Mouse (Mus musculus) frontal cortex, adult (tissue): ENCODE measurements around the gene Vrk1.

Experiments used
- ATAC-seq: cut with Nextera tagmentation; 2 replicates; pipeline ENCODE4 v1.9.2; 2017; ENCODE audit warnings: mild to moderate bottlenecking, moderate library complexity, mixed read lengths; ENCODE audit not compliant: low TSS enrichment

Gene Vrk1

DNA sequence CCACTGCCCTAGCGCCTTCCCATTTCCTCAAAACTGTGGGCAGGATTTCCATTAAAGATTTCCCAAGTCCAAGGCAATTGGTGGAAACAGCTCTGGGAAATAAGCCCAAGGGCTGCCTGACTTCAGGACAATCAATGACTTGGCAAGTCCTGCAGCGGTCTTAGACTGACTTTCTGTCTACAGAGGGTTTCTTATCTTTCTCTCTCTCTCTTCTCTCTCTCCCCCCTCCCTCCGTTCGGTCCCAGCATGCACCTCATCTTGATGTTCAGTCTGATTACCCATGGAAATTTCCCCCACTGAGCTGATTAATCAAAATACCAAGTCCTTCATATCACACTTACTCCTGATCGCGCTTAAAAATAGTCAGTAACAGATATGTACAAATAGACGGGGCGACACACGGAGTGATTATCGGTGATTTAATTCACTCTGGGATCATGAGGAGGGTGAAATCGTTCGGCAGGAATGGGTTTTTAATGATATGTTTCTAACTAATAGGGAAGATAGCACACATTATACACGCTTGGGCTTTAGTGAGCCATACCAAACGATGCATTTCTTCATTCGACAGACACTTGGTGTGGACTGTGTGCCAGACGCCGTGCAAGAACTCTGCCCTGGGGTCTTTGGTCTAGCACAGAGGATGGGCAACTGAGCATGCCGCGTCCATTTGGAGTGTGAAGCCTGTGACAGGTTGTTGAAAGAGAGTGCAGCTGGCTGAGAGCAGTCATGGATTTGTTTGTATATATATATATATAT, 12.8 kb upstream of the Vrk1 start:
- ATAC-seq, result no peak

- peak; percentile 73; the same call in 1 of the 2 replicates for ATAC-seq
Measured at GRCm38 (mm10) chr12:106001775-106002174, 8.3 kb upstream of the Vrk1 start.

DNA sequence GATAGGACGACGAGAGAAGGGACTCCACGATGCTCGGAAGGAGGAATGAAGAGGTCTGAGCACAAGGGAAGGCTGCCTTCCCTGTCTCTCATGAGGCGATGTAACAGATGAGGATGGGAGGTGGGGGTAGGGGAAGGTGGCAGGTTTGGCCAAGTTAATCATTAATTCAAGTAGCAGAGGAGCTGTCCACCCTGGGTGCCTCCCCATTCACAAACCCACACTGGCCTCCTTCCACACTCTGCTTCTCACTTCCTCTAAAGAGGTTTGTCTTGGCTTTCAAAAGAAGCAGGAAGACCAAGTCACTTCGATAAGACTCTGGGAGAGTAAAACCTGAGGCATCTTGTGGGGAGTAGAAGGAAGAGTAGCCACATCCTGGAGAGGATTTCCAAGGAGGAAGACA, 5.3 kb upstream of the Vrk1 start:
- ATAC-seq, result no peak

GRCm38 (mm10) chr12:106006218-106006617, 3.8 kb upstream of the Vrk1 start:
- ATAC-seq, result no peak

DNA sequence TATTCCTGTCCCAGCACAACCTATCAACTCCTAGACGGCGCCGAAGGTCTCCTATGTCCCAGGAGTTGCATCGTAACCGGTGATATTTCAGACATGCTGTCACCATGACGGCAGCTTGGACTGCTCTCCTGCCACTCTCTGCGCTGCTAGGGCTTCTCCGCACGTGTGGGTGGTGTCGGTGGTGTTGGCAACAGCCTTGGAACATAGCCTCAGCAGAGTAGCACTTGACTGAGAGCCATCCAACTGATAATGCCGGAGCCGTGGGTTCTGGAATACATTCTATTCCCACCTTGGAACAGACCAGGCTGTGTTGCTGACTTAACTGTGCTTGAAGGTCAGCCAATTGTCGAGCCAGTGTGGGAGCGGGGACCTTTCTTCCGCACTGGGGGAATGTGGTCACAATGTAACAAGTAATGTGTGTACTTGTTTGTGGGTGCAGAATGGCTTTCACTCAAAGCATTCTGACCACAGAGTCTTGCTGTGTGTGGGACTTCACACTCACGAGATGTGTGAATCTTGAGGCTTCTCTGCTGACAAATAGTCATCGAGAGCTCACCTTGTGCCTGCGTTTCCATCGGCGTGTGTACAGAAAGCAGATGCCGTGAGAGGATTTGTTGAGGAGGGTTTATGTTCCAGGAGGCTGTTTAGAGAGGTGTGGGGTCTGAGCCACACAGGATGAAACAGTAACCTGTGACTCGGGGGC, 1.5 kb upstream of the Vrk1 start:
- ATAC-seq, result peak; percentile 58

DNA sequence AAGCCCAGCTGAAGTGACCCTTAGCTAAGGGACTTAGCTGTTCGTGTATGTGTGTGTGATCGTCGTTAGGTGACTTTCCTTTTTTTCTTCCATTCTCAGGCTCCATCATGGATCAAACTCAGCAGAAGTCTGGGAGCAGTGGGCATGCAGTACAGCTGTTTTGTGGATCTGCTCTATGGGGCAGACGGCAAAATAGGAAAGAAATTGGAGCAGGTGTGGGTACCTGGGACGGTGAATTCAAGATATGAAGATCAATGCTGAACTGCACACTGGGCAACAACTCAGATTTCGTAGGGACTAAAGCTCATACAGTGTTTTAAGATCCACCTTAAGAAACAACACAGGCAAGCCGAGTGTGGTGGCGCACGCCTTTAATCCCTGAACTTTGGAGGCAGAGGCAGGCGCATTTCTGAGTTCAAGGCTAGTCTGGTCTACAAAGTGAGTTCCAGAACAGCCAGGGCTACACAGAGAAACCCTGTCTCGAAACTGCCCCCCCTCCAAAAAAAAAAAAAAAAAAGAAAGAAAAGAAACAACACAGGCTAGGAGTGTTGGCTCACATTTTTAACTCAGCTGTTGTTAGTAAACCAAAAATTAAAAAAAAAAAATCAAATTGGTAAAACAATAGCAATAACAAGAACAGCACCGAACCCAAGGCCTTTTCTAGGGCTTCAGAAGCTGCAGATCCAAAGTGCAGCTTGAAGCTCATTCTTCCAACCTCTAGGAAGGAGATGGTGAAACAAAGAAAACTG, 732 bp upstream of the Vrk1 start:
- peak; percentile 21; the same call in 1 of the 2 replicates for ATAC-seq

GRCm38 (mm10) chr12:106012161-106012560, 2.1 kb downstream of the Vrk1 start:
- ATAC-seq, result no peak

DNA sequence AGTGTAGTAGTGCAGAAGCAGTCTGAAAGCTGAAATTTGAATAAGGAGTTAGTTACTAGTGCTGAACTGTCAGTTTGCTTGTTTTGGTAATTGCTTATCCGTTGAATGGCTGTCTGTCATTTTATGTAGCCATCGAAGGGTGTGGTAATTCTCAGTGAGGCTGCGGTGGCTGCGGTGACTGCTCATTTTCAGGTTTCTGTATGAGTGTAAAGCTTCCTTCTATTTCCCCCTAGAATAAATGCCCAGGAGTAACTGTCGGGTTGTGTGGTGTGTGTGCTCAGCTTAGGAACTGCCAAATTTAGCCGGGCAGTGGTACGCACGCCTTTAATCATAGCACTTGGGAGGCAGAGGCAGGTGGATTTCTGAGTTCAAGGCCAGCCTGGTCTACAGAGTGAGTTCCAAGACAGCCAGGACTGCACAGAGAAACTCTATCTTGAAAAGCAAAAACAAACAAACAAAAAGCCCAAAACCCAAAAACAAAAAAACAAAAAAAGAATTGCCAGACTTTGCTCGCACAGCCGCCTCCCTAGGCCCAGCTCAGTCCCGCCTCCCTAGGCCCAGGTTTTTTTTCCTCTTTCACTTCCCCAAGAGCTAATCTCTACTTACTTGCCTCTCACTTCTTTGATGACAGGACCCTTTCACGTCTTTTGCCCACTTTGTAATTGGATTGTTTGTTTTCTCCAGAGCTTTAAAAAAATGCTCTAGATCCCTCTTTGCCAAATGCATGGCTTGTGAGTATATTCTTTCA, 6.4 kb downstream of the Vrk1 start:
- no peak for ATAC-seq

- ATAC-seq, result no peak
Measured at GRCm38 (mm10) chr12:106020063-106020462, 10.0 kb downstream of the Vrk1 start.

- no peak for ATAC-seq
Measured at GRCm38 (mm10) chr12:106023652-106024051, 13.6 kb downstream of the Vrk1 start.

DNA sequence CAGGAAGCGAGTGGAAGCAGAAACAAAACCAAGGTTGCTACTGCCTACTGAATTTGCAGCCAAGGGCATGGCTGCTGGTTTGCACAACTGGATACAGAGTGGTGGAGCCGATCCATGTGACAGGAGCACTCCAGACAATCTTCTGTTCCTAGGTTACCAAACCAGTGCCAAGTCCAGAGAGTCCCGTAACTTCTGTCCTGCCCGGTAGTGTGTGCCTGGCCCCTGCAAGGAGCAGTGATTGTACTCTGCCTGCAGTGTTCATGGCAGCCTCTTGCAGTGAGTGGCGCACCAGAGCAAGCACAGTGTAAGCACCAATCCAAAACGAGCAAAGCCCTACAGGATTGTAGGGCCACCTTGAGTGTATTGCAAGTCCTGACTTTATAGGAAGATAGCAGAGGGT, 15.4 kb downstream of the Vrk1 start:
- no peak for ATAC-seq

DNA sequence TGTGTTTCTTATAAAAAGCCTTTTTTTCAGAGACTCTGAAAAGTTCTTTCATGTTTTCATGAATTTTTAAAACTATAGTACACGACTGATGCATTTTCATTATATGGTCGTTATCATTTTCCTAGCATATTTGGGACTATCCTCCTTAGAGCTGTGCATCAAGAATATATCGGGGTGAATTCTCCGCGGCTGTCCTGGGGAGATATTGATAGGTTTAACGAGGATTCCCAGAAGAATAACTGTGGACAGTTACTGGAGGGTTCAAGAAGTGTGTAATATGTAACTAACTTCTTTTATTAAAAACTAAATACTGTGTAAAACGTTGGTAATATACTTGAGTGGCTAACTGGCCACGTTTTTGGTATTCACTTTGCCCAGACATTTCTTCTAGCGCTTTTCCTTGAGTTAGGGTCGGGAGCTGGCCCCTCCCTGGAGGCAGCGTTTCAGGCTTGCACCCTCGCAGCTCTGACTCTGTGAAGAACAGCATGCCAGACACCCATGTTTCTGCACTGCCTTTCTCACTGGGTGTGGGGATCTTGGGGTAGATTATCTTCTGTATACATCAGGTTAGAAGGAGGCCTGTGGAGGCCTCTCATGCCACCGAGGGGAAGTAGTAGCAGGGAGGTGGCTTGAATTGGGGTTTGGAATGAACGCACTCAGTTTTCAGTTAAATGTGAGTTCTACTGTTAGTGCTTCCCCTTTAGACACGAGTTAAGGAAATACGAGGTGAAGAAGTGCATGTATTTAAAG, 16.5 kb downstream of the Vrk1 start:
- no peak for ATAC-seq

- ATAC-seq, result peak; percentile 78
Measured at GRCm38 (mm10) chr12:106027372-106027771, 17.3 kb downstream of the Vrk1 start.

GRCm38 (mm10) chr12:106029582-106029981, 19.6 kb downstream of the Vrk1 start:
- ATAC-seq, result 0 out of 2 replicates have a peak, but pooled peaks have one; percentile 26

DNA sequence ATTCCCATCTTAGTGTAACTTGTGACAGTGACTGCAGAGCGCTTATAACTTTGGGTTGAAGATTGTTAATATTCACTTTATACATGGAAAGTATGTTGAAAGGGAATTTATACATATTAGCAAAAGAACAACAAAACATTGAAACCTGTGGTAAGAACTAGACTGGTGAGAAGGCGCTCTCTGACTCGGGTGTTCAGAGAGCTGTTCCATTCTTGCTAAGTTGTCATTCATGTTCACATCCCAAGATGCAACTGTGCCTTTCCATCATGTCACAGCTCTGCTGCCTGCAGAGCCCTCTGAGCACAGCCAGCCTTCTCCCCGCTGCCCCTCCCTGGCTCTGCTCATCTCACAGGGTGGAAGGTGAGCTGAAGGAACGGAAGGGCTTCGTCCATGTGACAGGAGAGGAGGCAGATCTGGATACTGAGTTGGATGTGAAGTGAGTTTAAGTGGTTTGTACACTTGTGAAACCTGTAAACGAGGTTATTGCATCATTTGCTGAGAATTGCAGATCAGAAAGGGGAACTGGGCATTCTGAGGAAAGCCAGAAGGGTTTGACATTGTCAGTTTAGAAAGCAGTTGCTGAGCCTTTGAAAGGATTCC, 20.2 kb downstream of the Vrk1 start:
- ATAC-seq, result no peak

DNA sequence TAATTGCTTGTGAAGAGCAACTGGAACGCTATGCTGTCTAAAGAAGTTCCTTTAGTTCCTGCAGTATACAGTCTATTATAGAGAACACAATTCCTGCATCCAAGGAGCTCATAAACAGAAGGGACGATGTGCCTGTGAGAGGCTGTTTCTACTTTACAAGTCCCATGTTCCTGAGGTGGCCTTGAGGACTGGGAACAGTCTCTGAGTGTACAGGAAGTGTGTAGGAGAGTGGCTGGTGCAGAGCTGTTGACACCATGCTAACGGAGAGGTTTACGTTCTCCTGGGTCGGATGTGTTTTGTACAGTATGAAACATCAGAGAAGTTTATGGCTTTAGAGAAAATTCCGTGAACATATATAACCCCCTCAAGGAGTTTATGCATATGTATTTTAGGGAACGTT, 20.8 kb downstream of the Vrk1 start:
- no peak for ATAC-seq

- no peak for ATAC-seq
Measured at GRCm38 (mm10) chr12:106031916-106032315, 21.9 kb downstream of the Vrk1 start.

DNA sequence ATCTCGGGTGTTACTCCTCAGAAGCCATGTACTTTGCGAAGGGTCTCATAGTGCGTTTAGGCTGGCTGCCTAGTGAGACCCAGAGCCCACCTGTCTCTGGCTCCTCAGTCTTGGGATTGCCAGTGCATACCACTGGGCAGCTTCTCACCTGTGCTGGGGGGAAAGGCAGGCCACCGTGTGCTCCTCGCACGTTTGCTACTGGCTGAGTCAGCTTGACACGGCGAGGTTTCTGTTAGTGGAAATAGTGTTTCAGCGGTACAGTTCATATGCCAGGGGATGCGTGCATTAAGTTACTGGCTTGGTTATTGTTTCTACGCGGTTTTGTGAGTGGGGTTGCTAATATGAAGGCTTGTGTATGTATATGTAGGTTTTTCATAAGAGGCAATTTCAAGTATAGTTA, 22.3 kb downstream of the Vrk1 start:
- no peak for ATAC-seq

DNA sequence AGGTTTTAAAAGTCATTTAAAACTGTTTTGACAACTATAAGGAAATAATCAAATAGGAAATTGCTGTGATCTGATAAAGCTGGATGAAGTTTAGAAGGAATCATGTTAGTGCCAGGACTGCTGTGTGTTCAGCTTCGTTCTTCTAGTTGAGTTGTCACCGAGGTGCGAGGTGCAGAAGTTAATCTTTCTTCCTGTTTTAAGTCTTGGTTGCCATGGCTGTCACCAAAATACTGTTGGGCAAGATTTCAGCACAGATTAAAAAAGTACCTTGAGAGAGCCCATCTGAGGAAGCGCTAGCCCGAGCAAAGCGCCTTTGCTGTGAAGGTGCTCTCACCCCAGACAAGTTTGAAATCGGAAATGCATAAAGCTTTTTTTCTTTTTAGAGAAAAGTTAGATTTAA, 24.2 kb downstream of the Vrk1 start:
- no peak for ATAC-seq

- ATAC-seq, result no peak
Measured at GRCm38 (mm10) chr12:106034761-106035160, 24.7 kb downstream of the Vrk1 start.

GRCm38 (mm10) chr12:106040259-106040658, 30.2 kb downstream of the Vrk1 start:
- ATAC-seq, result peak; percentile 78
